Mouse (Mus musculus): ENCODE results near the gene Gm20708.
"Not testable (repeated sequence)": the region's sequence is repeated elsewhere in the genome, so short reads cannot be mapped to it uniquely, and the experiment has no call there.

GRCm38 (mm10) chr11:117833509-117833908 lies 24.0 kb downstream of the Gm20708 start:
- not testable (repeated sequence) for TF ChIP-seq EP300 (optimal IDR thresholded peaks at IDR 0.05); CTCF (IDR thresholded peaks at IDR 0.05; ENCODE audit: low read depth)

All from stomach, postnatal 0 days (tissue).